Mouse (Mus musculus) cortical plate, adult 2 months (tissue): Measurements from ENCODE around the gene Fam149b. TPM values are rescaled to one million over a fixed set of nuclear protein-coding genes. Genes with fewer than 3 reads are reported as not detected.
A peak's percentile ranks its signal among the peaks of the same experiment; 100 is the strongest.
"Not testable (repeated sequence)": the region's sequence is repeated elsewhere in the genome, so short reads cannot be mapped to it uniquely, and the experiment has no call there.

Experiments used
- H3K27ac ChIP-seq: fragments of 200-500 bp; 2 replicates; pipeline ENCODE4 v1.5.1; 2012; ENCODE audit warnings: low read length, control low read depth, inconsistent platforms; ENCODE audit not compliant: insufficient read depth
- H3K4me1 ChIP-seq: fragments of 200-500 bp; 2 replicates; pipeline ENCODE4 v1.6.1; 2011; ENCODE audit warnings: low read length; ENCODE audit not compliant: control insufficient read depth, insufficient read depth
- H3K4me3 ChIP-seq: fragments of 200-500 bp; 2 replicates; pipeline ENCODE4 v1.5.1; 2011; ENCODE audit warnings: mild to moderate bottlenecking, low read length, control low read depth; ENCODE audit not compliant: insufficient read depth
- CTCF ChIP-seq: fragments of 200-500 bp; IDR thresholded peaks from 2 replicates; pipeline ENCODE4 v1.5.1; 2011; ENCODE audit warnings: mild to moderate bottlenecking, control low read depth, low read length; ENCODE audit not compliant: insufficient read depth; ENCODE audit errors: extremely low read depth
- POLR2A ChIP-seq: fragments of 200-500 bp; IDR thresholded peaks from 2 replicates; pipeline ENCODE4 v1.6.1; 2011; ENCODE audit warnings: mild to moderate bottlenecking, low read length, control low read depth; ENCODE audit not compliant: insufficient read depth; ENCODE audit errors: extremely low read depth
- polyA plus RNA-seq: library from polyadenylated mRNA; depleted of rRNA; stranded (reverse); fragments of >200 nt; gene quantifications from 2 replicates; pipeline ENCODE4 v1.2.3, GENCODE M21; 2012; rRNA removed

Gene Fam149b
- polyA plus RNA-seq: 56.6 and 61.0 TPM in 2 replicates

DNA sequence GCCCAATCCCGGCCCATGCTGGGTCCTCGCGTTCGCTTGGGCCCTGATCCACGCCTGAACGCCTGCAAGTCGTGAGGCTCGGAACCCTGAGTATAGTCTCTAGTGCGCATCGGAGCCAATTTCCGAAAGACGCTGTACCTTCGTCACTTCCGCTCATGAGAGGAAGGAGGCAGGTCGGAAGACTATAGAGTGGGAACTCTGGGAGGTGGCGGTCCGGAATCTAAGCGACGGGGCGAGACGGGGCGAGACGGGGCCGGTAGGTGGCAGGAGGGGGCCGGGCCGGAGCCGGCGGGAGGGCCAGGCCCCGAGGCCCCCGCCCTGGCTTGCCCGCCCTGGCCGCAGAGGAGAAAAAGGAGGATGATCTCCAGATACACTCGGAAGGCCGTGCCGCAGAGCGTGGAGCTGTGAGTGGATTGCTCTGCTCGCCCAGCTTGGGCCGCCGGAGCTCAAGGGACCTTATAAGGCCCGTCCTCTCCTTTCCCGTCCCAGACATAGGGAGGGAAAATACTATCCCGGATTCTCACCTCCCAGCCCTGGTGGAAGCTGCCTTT is at the start of gene Fam149b, which contains the start of gene Ecd:
Gene Fam149b, plus strand, starts transcription at position 172 of the 551 bp plus-strand sequence.
Gene Ecd, minus strand, starts transcription at position 131 of the 551 bp plus-strand sequence.
- peak within 1 kb of the TSS; percentile 87 for H3K4me3 ChIP-seq
- H3K27ac ChIP-seq: peak within 1 kb of the TSS; percentile 11; the same call in 1 of the 2 replicates
- 0 out of 2 replicates have a peak, but pooled peaks cover 4% of the 10 kb centered on the region for H3K4me1 ChIP-seq
- peak; percentile 89 for TF ChIP-seq POLR2A
- TF ChIP-seq CTCF: no peak

DNA sequence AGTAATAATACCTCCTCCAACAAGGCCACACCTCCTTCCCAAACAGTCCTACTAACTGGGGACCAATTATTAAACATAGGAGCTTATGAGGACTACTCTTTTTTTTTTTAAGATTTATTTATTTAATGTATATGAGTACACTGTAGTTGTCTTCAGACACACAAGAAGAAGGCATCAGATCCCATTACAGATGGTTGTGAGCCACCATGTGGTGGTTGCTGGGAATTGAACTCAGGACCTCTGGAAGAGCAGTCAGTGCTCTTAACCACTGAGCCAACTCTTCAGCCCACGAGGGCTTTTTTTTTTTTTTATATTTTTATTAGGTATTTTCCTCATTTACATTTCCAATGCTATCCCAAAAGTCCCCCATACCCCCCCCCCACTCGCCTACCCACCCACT is 42.9 kb upstream of the Fam149b start:
- H3K4me3 ChIP-seq, H3K4me1 ChIP-seq, H3K27ac ChIP-seq: not testable (repeated sequence)

- no peak overlapping the region for H3K27ac ChIP-seq
- H3K4me3 ChIP-seq: no peak overlapping the region
- H3K4me1 ChIP-seq: no peaks in the 10 kb centered on the region
- TF ChIP-seq CTCF (no peak), POLR2A (no peak)
Measured at GRCm38 (mm10) chr14:20315137-20315536, 32.8 kb upstream of the Fam149b start.

- no peaks in the 10 kb centered on the region for H3K4me1 ChIP-seq
- TF ChIP-seq POLR2A (no peak), CTCF (peak; percentile 32; the same call in 1 of the 2 replicates)
- H3K4me3 ChIP-seq: no peak overlapping the region
- H3K27ac ChIP-seq: no peak overlapping the region
Measured at GRCm38 (mm10) chr14:20319420-20319819, 28.5 kb upstream of the Fam149b start.

DNA sequence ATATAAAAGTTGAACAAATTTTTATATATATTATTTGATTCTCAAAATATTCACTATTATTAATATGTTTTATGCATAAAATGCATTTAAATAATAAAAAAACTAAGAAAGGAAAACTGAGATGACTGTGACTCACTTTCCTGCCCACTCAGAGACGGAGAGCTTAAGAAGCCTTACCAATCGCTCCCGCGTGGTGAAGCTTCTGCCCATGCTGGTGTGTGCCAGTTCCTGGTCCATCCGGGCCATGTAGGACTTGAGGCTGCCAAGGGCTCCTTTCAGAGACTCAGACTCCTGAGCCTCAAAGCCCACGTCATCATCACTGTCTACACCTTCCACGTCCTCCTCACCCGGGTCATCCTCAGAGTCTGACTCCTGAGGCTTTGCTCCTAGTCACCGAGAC is 23.8 kb upstream of the Fam149b start:
- no peak for TF ChIP-seq POLR2A
- no peak for TF ChIP-seq CTCF
- H3K4me1 ChIP-seq: no peaks in the 10 kb centered on the region
- H3K27ac ChIP-seq: no peak overlapping the region
- no peak overlapping the region for H3K4me3 ChIP-seq

- Histone ChIP-seq H3K4me1 (no peaks in the 10 kb centered on the region), H3K27ac (no peak overlapping the region), H3K4me3 (no peak overlapping the region)
- TF ChIP-seq CTCF (no peak), POLR2A (no peak)
Measured at GRCm38 (mm10) chr14:20328474-20328873, 19.5 kb upstream of the Fam149b start.

DNA sequence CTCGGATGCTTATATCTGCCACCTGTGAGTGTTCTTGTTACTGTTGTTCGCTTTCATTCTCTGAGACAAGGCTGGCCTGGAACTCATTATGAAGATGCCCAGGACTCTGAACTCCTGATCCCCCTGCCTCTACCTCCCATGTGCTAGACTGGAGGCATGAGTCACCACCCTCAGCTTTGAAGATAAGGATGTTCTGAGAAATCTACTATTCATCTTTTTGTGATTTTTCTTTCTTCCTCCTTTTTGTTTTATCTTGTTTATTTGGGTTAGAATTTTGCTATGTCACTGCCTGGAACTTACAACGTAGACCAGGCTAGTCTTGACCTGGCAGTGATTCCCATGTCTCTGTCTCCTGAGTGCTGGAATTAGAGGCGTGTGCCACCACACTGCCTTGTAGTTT is 16.6 kb upstream of the Fam149b start:
- Histone ChIP-seq H3K27ac (no peak overlapping the region), H3K4me3 (no peak overlapping the region), H3K4me1 (no peaks in the 10 kb centered on the region)
- TF ChIP-seq CTCF: no peak
- TF ChIP-seq POLR2A: no peak

DNA sequence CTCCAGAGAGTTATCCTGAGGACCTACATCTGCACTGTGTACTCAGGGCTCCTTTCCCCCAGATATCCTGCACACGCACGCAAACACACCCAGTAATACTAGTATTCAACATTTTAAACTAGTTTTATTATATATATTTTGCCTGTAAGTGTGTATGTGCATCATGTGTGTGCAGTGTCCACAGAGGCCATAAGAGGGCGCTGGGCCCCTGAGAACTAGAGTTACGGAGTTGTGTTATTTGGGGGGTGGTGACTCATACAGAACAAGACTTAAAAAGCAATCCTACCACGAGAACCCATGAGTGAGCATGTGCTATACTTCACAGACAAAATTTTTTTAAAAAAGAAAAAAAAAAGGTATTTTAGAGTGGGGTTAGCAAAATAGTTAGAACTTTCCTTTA is 8.5 kb upstream of the Fam149b start:
- no peak overlapping the region for H3K4me3 ChIP-seq

DNA sequence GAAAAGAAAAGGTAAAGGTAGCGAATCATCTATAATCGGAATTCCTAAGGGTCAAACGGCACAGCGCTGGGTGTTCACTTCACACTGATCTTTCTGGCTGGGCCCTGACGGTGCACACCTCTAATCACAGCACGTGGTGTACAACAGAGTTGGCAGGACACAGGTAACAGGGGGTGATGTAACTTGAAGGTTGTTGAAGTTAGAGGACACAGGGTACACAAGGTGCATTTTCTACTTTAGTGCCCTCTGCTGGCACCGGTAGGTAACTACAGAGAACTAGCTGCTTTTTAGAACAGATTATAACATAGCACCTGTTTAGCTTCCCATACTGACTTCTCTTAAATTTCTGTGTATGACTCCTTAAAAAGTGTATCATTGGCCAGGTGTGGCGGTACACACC is 7.8 kb upstream of the Fam149b start:
- H3K4me3 ChIP-seq: no peak overlapping the region
- no peak overlapping the region for H3K27ac ChIP-seq
- H3K4me1 ChIP-seq: no peaks in the 10 kb centered on the region
- TF ChIP-seq POLR2A (no peak), CTCF (peak; percentile 34; the same call in 1 of the 2 replicates)

More for the DNA sequence above, 8.5 kb upstream of the Fam149b start:
- Histone ChIP-seq H3K27ac (no peak overlapping the region), H3K4me1 (no peaks in the 10 kb centered on the region)
- no peak for TF ChIP-seq POLR2A
- no peak for TF ChIP-seq CTCF

GRCm38 (mm10) chr14:20340866-20341265 is 7.1 kb upstream of the Fam149b start:
- Histone ChIP-seq H3K27ac (no peak overlapping the region), H3K4me3 (no peak overlapping the region), H3K4me1 (0 out of 2 replicates have a peak, but pooled peaks cover under 1% of the 10 kb centered on the region)
- TF ChIP-seq POLR2A (no peak), CTCF (no peak)
